Mouse (Mus musculus) cerebellum, adult 2 months (tissue): ENCODE measurements around the gene Ifna6.
A peak's percentile ranks its signal among the peaks of the same experiment; 100 is the strongest.

Source experiments
- CTCF ChIP-seq: fragments of 200-500 bp; IDR thresholded peaks from 2 replicates; pipeline ENCODE4 v1.5.1; 2011; ENCODE audit warnings: low read depth, mild to moderate bottlenecking, control low read depth, low read length, moderate library complexity, borderline replicate concordance; ENCODE audit not compliant: insufficient read depth
- POLR2A ChIP-seq: fragments of 200-500 bp; IDR thresholded peaks from 2 replicates; pipeline ENCODE4 v1.6.1; 2011; ENCODE audit warnings: low read length, control low read depth, borderline replicate concordance; ENCODE audit not compliant: insufficient read depth

DNA sequence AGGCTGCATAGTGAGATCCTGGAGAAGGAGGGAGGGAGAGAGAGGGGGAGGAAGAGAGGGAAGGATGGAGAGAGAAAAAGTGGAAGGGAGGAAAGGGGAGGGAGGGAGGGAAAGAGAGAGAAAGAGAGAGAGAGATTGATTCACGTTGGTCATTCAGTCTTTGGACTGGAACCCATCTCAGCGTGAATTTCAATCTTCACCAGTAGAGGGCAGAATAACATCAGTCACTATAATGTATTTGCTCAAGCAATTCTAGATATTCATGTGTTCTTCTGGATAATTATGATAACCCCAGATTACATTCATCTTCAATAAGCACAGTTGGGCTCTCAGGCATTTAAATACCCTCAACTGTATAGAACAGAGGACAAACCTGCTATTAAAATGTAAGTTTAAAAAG, 45.5 kb downstream of the Ifna6 start:
- peak; percentile 21; the same call in 1 of the 2 replicates for TF ChIP-seq CTCF
- TF ChIP-seq POLR2A: no peak
